Mouse (Mus musculus): ENCODE results near the gene Ccdc3. TPM values are rescaled to one million over a fixed set of nuclear protein-coding genes. Genes with fewer than 3 reads are reported as not detected.

The Ccdc3 gene
- total RNA-seq, 2 experiments from 2014 or later = 4.1 to 10.7 TPM

DNA sequence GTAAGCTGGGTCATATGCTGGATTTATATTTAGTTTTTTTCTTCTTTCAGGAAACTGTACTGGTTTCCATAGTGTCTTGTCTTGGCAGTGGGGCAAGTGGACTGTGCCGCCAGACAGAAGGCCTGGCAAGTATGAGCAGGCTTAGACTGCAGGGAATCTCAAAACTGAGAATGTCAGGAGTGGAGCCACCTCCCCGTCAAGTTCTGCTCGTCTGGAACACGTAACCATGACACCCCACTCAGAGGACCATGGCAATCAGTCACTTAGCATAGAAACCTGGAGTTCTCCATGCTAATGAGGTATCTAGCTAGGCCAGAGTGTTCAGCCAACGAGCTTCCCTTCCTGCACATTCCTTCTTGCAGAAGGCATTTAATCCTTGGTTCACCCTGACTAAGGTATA lies 10.2 kb upstream of the Ccdc3 start:
- no peak for TF ChIP-seq CTCF (IDR thresholded peaks at IDR 0.05)
- H3K27ac ChIP-seq = no peak overlapping the region
- intact Hi-C loops (cut with DNase I) = no loop called here

DNA sequence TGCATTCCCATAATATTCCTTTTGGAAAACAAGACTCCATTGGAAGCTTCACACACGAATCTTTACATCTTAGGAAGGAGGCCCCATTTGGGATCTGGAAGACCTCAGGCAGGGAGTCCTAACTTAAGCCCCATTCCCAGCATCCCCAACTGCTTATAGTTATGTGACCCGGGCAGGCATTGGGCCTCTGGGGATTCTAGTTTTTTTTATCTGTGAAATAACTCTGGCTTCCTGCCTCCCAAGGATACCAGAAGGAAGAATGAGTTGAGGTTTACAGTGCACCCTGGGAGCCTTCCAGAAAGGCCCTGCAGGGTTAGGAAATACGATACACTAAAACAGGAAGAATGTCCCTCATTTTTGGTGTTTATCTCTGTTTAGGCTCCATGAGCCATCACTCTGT lies 8.5 kb upstream of the Ccdc3 start:
- no peak for DNase-seq
- Histone ChIP-seq H3K27ac (no peak overlapping the region), H3K4me3 (no peak overlapping the region)
- intact Hi-C loops (cut with DNase I) = no loop called here
- TF ChIP-seq CTCF (IDR thresholded peaks at IDR 0.05) = no peak

More for the DNA sequence above, 10.2 kb upstream of the Ccdc3 start:
- DNase-seq = no peak
- no peak overlapping the region for H3K4me3 ChIP-seq

- intact Hi-C loops (cut with DNase I) = no loop called here
- TF ChIP-seq CTCF (IDR thresholded peaks at IDR 0.05) = no peak
- peak; percentile 19 for DNase-seq
- H3K4me3 ChIP-seq = no peak overlapping the region
- no peak overlapping the region for H3K27ac ChIP-seq
Measured at GRCm38 (mm10) chr2:5132046-5132445, 5.5 kb upstream of the Ccdc3 start.

DNA sequence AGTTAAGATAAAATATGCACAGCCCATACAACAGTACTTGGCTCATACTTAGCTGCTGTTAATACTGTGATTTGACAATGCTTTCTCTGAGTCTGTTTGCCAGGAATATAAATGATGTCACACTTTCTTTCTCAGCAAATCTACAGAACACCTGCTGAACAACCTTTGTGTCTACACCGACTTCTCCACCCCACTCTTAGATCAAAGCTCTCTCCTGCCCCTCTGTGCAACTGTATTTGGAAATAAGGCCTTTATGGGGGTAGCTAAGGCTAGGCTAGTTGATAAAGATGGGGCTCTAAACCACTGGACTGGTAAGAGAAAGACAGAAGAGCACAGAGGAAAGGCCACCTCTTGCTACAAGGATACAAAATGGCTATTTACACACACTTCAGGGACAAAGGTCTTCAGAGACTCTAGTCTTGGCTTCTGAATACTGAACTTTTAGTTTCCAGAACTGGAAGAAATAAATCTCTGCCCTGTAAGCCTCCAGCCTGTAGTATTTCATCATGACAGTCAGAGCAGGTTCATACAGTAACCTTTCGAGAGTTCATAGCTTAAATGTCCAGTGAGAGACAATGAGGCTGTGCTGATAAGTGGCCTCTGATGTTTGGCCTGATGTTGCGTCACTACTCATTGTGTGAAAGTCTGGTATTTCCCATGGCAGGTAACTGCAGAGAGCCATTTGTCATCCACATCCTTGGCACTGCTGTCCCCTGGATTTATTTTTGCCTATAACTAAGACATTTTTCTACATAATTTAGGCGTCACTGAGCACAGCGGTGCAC lies 2.4 kb upstream of the Ccdc3 start:
- no peak for DNase-seq
- intact Hi-C loops (cut with DNase I) = no loop called here
- Histone ChIP-seq H3K4me3 (no peak overlapping the region), H3K27ac (no peak overlapping the region)
- no peak for TF ChIP-seq CTCF (IDR thresholded peaks at IDR 0.05)

- DNase-seq = no peak
- H3K27ac ChIP-seq = no peak overlapping the region
- no peak for TF ChIP-seq CTCF (IDR thresholded peaks at IDR 0.05)
- intact Hi-C loops (cut with DNase I) = no loop called here
- H3K4me3 ChIP-seq = peak overlapping the region; percentile 73
Measured at GRCm38 (mm10) chr2:5139961-5140360, 2.4 kb downstream of the Ccdc3 start.

DNA sequence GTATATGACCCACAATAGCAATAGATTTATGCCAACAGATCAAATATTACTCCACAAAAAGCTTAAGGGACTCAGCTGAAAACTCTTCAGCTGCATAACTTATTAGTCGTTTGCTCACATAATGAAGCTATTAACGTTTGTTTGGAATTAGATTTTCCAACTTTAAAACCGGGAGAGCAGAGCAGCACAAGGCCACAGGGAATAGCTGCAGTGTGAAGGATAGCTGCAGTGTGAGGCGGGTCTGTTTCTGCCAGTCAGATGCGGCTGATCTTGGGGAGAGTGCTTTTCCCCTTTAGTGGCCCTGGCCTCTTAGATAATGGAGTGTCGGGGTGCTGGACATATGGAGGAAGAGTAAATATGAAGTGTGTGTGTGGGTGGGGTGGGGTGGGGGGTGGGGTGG lies 6.9 kb downstream of the Ccdc3 start:
- no peak overlapping the region for H3K27ac ChIP-seq
- intact Hi-C loops (cut with DNase I) = no loop called here
- no peak for DNase-seq
- TF ChIP-seq CTCF (IDR thresholded peaks at IDR 0.05) = no peak
- H3K4me3 ChIP-seq = no peak overlapping the region

DNA sequence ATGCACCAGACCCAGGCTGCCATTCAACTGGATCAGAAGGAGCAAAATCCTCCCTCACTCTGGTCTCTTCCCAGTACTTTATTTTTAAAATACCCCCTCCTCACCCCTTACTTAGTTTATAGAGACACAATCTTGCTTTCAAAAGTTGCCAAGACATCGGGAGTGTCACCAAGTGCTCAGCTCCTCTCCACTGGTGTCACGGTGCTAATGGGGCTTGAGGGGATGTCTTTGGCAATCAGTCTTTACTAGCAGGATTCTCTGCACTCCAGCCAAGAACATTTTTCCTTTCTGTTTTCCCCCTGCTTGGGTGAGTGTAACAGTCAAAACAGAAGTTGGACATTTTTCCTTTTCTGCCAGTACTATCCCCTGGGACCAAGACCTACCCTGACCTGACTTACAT lies 10.3 kb downstream of the Ccdc3 start:
- Histone ChIP-seq H3K4me3 (no peak overlapping the region), H3K27ac (no peak overlapping the region)
- TF ChIP-seq CTCF (IDR thresholded peaks at IDR 0.05) = no peak
- no peak for DNase-seq
- intact Hi-C loops (cut with DNase I) = no loop called here

- intact Hi-C loops (cut with DNase I) = no loop called here
- no peak overlapping the region for H3K4me3 ChIP-seq
- TF ChIP-seq CTCF (IDR thresholded peaks at IDR 0.05) = no peak
- H3K27ac ChIP-seq = no peak overlapping the region
- DNase-seq = no peak
Measured at GRCm38 (mm10) chr2:5154711-5155110, 17.1 kb downstream of the Ccdc3 start.

- no peak for TF ChIP-seq CTCF (IDR thresholded peaks at IDR 0.05)
- DNase-seq = no peak
- Histone ChIP-seq H3K4me3 (no peak overlapping the region), H3K27ac (no peak overlapping the region)
- intact Hi-C loops (cut with DNase I) = no loop called here
Measured at GRCm38 (mm10) chr2:5160236-5160848, 22.8 kb downstream of the Ccdc3 start.

DNA sequence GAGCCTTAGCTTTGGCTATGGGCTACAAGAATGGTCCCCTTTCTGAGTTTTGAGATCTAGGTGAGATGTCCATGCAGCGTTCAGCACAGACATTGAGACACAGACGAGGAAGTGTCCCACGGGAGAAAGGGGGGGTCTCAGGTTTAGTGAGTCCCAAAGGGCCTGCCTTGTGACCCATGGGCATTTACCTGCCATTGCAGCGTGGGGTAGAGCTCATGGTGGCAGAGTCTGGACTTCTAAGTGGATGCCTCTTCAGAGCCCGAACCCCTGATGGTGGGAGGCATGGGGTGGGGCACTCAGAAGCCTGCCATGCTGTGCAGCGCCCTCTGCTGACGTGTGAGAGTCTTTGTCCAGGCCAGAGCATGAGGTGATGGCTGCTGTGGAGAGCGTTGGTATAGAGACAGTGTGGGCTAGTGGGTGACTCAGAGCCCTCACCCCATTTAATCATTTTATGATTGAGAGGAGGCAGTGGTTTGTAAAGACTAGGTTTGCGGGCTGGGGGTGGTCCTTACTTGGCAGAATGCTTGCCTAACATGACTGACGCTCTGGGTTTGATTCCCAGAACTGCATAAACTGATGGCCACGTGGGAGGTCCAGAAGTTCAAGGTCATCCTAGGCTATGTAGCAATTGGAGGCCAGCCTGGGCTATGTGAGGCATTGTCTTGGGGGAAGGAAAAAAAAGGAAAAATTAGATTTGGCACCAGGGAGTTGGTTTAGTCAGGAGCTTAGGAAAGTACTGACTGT lies 23.6 kb downstream of the Ccdc3 start:
- no peak overlapping the region for H3K4me3 ChIP-seq
- no peak for DNase-seq
- H3K27ac ChIP-seq = no peak overlapping the region
- TF ChIP-seq CTCF (IDR thresholded peaks at IDR 0.05) = peak; percentile 36
- intact Hi-C loops (cut with DNase I) = no loop called here

DNA sequence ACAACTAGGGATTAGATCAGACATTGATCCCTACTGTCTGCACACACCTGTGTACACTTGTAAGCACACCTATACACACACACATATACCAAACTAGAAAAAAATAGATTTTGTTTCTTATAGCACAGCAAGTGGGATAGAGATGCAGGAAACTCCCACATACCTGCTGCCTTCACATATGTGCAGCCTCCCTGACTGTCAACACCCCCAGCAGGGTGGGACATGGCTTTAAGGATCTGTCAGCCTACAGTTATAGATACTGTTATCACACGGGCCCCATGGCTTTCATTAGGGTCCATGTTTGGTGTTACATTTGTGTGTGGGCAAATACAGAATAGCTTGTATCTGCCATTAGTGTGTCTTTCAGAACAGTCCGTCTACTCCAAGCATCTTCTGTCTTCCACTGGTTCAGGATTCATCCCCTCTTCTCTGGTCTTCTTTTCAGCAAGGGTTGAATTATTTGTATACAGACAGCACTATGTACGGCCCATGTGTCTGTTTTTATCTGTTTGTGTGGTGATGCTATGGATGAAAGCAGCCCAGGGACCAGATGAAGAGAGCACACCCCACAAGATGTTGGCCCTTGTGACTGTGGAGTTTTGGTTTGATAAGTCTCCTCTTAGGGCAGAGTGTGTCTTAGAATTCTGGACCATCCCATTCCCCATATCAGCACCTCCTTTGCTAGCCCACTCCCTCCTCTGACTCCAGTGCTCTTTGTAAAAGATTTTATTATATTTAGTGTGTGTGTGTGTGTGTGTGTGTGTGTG lies 24.5 kb downstream of the Ccdc3 start:
- no peak for DNase-seq
- Histone ChIP-seq H3K4me3 (no peak overlapping the region), H3K27ac (no peak overlapping the region)
- no peak for TF ChIP-seq CTCF (IDR thresholded peaks at IDR 0.05)
- intact Hi-C loops (cut with DNase I) = no loop called here

DNA sequence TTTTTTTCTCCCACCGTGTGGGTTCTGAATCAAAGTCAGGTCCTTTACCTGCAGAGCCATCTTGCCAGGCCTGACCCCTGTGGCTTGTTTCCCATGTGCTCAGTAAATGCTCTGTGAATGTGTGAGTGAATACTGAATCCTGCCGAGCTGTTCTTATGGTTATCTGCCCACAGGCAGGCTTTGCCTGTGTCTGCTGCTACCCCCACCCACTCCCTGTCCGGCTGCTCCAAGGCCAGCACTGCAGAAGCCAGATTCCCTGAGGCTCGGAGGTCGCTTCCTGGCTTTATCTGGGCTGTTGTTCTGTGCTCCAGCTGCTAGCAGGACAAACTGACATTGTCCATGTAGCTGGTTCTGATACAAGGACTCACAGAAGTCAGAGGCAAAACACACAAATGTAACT lies 25.2 kb downstream of the Ccdc3 start:
- TF ChIP-seq CTCF (IDR thresholded peaks at IDR 0.05) = no peak
- DNase-seq = no peak
- H3K4me3 ChIP-seq = no peak overlapping the region
- H3K27ac ChIP-seq = peak overlapping the region; percentile 54
- intact Hi-C loops (cut with DNase I) = no loop called here
